Mouse (Mus musculus) mouse embryonic stem cell (cell line): Measurements from ENCODE around the gene Irf2.

Source experiments
- in situ Hi-C, 2 experiments: fragments of 300-500 bp; cut with MboI; formaldehyde crosslinking; loops; 1 replicate in 1 of 2; 3 replicates in 1 of 2; pipeline ENCODE4 v1.14.3; 2019 to 2020; ENCODE audit warnings: low sequenced_read_pairs in 2 of 2, low pct_unique_long_range_greater_than_20kb in 1 of 2, mixed read lengths in 1 of 2; ENCODE audit not compliant: unreplicated experiment in 1 of 2

Irf2 gene

GRCm38 (mm10) chr8:46887396-46887795 is 147.9 kb downstream of the Irf2 start:
- in situ Hi-C loops: no loop called here

- in situ Hi-C loops: no loop called here
Measured at GRCm38 (mm10) chr8:46888575-46888974, 149.0 kb downstream of the Irf2 start.

- in situ Hi-C loops: no loop called here
Measured at GRCm38 (mm10) chr8:46890241-46890640, 150.7 kb downstream of the Irf2 start.

- in situ Hi-C loops: no loop called here
Measured at GRCm38 (mm10) chr8:46892511-46893273, 153.2 kb downstream of the Irf2 start.

GRCm38 (mm10) chr8:46894385-46894784 is 154.9 kb downstream of the Irf2 start:
- in situ Hi-C loops: no loop called here

- in situ Hi-C loops: no loop called here
Measured at GRCm38 (mm10) chr8:46896005-46896404, 156.5 kb downstream of the Irf2 start.

GRCm38 (mm10) chr8:46896704-46897103 is 157.2 kb downstream of the Irf2 start:
- in situ Hi-C loops: no loop called here
